Mouse (Mus musculus) MEL (cell line): ENCODE data around the gene Sugp1. TPM values are rescaled to one million over a fixed set of nuclear protein-coding genes. Genes with fewer than 3 reads are reported as not detected.

Source experiments
- DNase-seq: peaks from one replicate; pipeline ENCODE4 v3.0.0; 2011; ENCODE audit warnings: low read depth, low spot score
- H3K27ac ChIP-seq: 2 replicates; pipeline ENCODE4 v1.5.1; 2012; ENCODE audit warnings: low read depth, mild to moderate bottlenecking, control low read depth, low read length, moderate library complexity; ENCODE audit not compliant: control insufficient read depth
- H3K27me3 ChIP-seq, 2 experiments: fragments of 150-350 bp in 1 of 2; sonication (generic) in 1 of 2; 2 replicates each; pipeline ENCODE4 v1.6.1; 2012; ENCODE audit warnings: low read length in 2 of 2, mild to moderate bottlenecking in 2 of 2, improper control_type of control experiment in 1 of 2, moderate library complexity in 1 of 2; ENCODE audit not compliant: insufficient read depth in 2 of 2, control insufficient read depth in 1 of 2
- H3K36me3 ChIP-seq, 2 experiments: 2 replicates each; pipeline ENCODE4 v1.6.1; 2012 to 2014; ENCODE audit warnings: low read length in 2 of 2, improper control_type of control experiment in 1 of 2, inconsistent platforms in 1 of 2, mild to moderate bottlenecking in 1 of 2; ENCODE audit not compliant: insufficient read depth in 2 of 2, control insufficient read depth in 1 of 2
- H3K4me1 ChIP-seq, 2 experiments: fragments of 150-350 bp in 1 of 2; sonication (generic) in 1 of 2; 2 replicates each; pipeline ENCODE4 v1.6.1; 2012; ENCODE audit warnings: low read length in 2 of 2, improper control_type of control experiment in 1 of 2, mild to moderate bottlenecking in 1 of 2; ENCODE audit not compliant: insufficient read depth in 2 of 2, control insufficient read depth in 1 of 2
- H3K4me3 ChIP-seq, 2 experiments: fragments of 150-350 bp in 1 of 2; sonication (generic) in 1 of 2; 2 replicates each; pipeline ENCODE4 v1.5.1; 2012; ENCODE audit warnings: low read depth in 2 of 2, low read length in 2 of 2, mild to moderate bottlenecking in 2 of 2, moderate library complexity in 2 of 2, control low read depth in 1 of 2, improper control_type of control experiment in 1 of 2; ENCODE audit not compliant: control insufficient read depth in 1 of 2, insufficient read depth in 1 of 2
- H3K79me2 ChIP-seq: 2 replicates; pipeline ENCODE4 v1.6.1; 2012; ENCODE audit warnings: mild to moderate bottlenecking, low read length, moderate library complexity; ENCODE audit not compliant: control insufficient read depth, poor library complexity, insufficient read depth
- H3K9ac ChIP-seq: 2 replicates; pipeline ENCODE4 v1.6.1; 2012; ENCODE audit warnings: low read depth, mild to moderate bottlenecking, control low read depth, low read length, moderate library complexity; ENCODE audit not compliant: control insufficient read depth, poor library complexity, severe bottlenecking
- H3K9me3 ChIP-seq: fragments of 150-350 bp; sonication (generic); replicated peaks from 2 replicates; pipeline ENCODE4 v1.6.1; 2012; ENCODE audit warnings: mild to moderate bottlenecking, low read length, improper control_type of control experiment, moderate library complexity; ENCODE audit not compliant: insufficient read depth
- BHLHE40 ChIP-seq: IDR thresholded peaks from 2 replicates; pipeline ENCODE4 v1.6.1; 2012; ENCODE audit warnings: low read depth, mild to moderate bottlenecking, inconsistent platforms, low read length, improper control_type of control experiment, borderline replicate concordance
- CHD2 ChIP-seq: IDR thresholded peaks from 2 replicates; pipeline ENCODE4 v1.6.1; 2011; ENCODE audit warnings: low read length, improper control_type of control experiment
- CTCF ChIP-seq, 3 experiments: IDR thresholded peaks in 2 of 3; conservative IDR thresholded peaks in 1 of 3; 2 replicates each; pipeline ENCODE4 v1.5.1; 2011 to 2012; ENCODE audit warnings: low read length in 3 of 3, low read depth in 2 of 3, mild to moderate bottlenecking in 2 of 3, improper control_type of control experiment in 1 of 3, inconsistent platforms in 1 of 3, mixed read lengths in 1 of 3, moderate library complexity in 1 of 3; ENCODE audit not compliant: control insufficient read depth in 1 of 3, insufficient read depth in 1 of 3, poor library complexity in 1 of 3, severe bottlenecking in 1 of 3
- E2F4 ChIP-seq: IDR thresholded peaks from 2 replicates; pipeline ENCODE4 v1.6.1; 2011; ENCODE audit warnings: low read depth, low read length, improper control_type of control experiment, borderline replicate concordance
- ETS1 ChIP-seq: IDR thresholded peaks from 2 replicates; pipeline ENCODE4 v1.6.1; 2012; ENCODE audit warnings: low read depth, mild to moderate bottlenecking, inconsistent platforms, low read length, improper control_type of control experiment, moderate library complexity
- GABPA ChIP-seq: IDR thresholded peaks from 2 replicates; pipeline ENCODE4 v1.6.1; 2012; ENCODE audit warnings: low read depth, mild to moderate bottlenecking, inconsistent platforms, low read length, improper control_type of control experiment, moderate library complexity
- JUND ChIP-seq: IDR thresholded peaks from 2 replicates; pipeline ENCODE4 v1.6.1; 2011; ENCODE audit warnings: low read depth, mild to moderate bottlenecking, improper control_type of control experiment, low read length
- KAT2A ChIP-seq: conservative IDR thresholded peaks from 2 replicates; pipeline ENCODE4 v1.6.1; 2012; ENCODE audit warnings: low read depth, low read length, improper control_type of control experiment, inconsistent platforms
- MXI1 ChIP-seq: IDR thresholded peaks from 2 replicates; pipeline ENCODE4 v1.6.1; 2011; ENCODE audit warnings: mild to moderate bottlenecking, low read depth, low read length, improper control_type of control experiment
- MYB ChIP-seq: IDR thresholded peaks from 2 replicates; pipeline ENCODE4 v1.6.1; 2011; ENCODE audit warnings: mild to moderate bottlenecking, low read depth, low read length, improper control_type of control experiment
- NELFE ChIP-seq: IDR thresholded peaks from 2 replicates; pipeline ENCODE4 v1.6.1; 2011; ENCODE audit warnings: low read depth, low read length, improper control_type of control experiment
- NRF1 ChIP-seq: IDR thresholded peaks from 2 replicates; pipeline ENCODE4 v1.6.1; 2014; ENCODE audit warnings: low read depth, mild to moderate bottlenecking, inconsistent platforms, low read length, improper control_type of control experiment, moderate library complexity; ENCODE audit not compliant: poor library complexity, insufficient read depth, severe bottlenecking
- POLR2A ChIP-seq, 2 experiments: IDR thresholded peaks; 2 replicates each; pipeline ENCODE4 v1.6.1; 2011 to 2012; ENCODE audit warnings: low read length in 2 of 2, mild to moderate bottlenecking in 2 of 2, control low read depth in 1 of 2, improper control_type of control experiment in 1 of 2, low read depth in 1 of 2, moderate library complexity in 1 of 2; ENCODE audit not compliant: control insufficient read depth in 1 of 2, insufficient read depth in 1 of 2, poor library complexity in 1 of 2
- SMC3 ChIP-seq: IDR thresholded peaks from 2 replicates; pipeline ENCODE4 v1.6.1; 2011; ENCODE audit warnings: low read depth, low read length, improper control_type of control experiment
- TBP ChIP-seq: IDR thresholded peaks from 2 replicates; pipeline ENCODE4 v1.8.0; 2011; ENCODE audit warnings: low read depth, low read length, improper control_type of control experiment
- UBTF ChIP-seq: IDR thresholded peaks from 2 replicates; pipeline ENCODE4 v1.6.1; 2012; ENCODE audit warnings: low read depth, mild to moderate bottlenecking, inconsistent platforms, low read length, improper control_type of control experiment, moderate library complexity, borderline replicate concordance; ENCODE audit not compliant: insufficient read depth
- polyA plus RNA-seq, 2 experiments: library from polyadenylated mRNA; stranded (reverse) in 1 of 2; unstranded in 1 of 2; fragments of >175 nt in 1 of 2; fragments of >200 nt in 1 of 2; gene quantifications; 2 replicates each; pipeline versions ENCODE4 v1.2.1 to v1.2.4; 2012; ENCODE audit warnings: low replicate concordance in 2 of 2, low read depth in 1 of 2; ENCODE audit not compliant: insufficient read length in 2 of 2, insufficient read depth in 1 of 2, missing spikeins in 1 of 2
- total RNA-seq: library from RNA; depleted of rRNA; stranded (reverse); fragments of 300-350 nt; gene quantifications from 2 replicates; pipeline ENCODE4 v1.2.3, GENCODE M21; 2012

Gene Sugp1
- total and polyA plus RNA-seq, 3 experiments: 29.9 to 45.5 TPM; not detected in 1

GRCm38 (mm10) chr8:70086151-70086550 is 43.5 kb downstream of the Sugp1 start:
- H3K27me3 ChIP-seq: no peaks in the 10 kb centered on the region
- no peaks in the 10 kb centered on the region for H3K9me3 ChIP-seq
- no peak for DNase-seq
- H3K27ac ChIP-seq: no peak overlapping the region
- H3K4me1 ChIP-seq: no peaks in the 10 kb centered on the region
- H3K79me2 ChIP-seq: no peaks in the 10 kb centered on the region
- no peak overlapping the region for H3K4me3 ChIP-seq
- TF ChIP-seq SMC3 (no peak), BHLHE40 (no peak), NELFE (no peak), TBP (no peak), ETS1 (no peak), POLR2A (IDR thresholded peaks at IDR 0.05; ENCODE audit: control insufficient read depth in 1 of 2, insufficient read depth in 1 of 2, low read depth in 1 of 2, low read length in 2 of 2, poor library complexity in 1 of 2) (no peak)
- no peaks in the 10 kb centered on the region for H3K36me3 ChIP-seq
- no peak overlapping the region for H3K9ac ChIP-seq

- H3K27me3 ChIP-seq: no peaks in the 10 kb centered on the region
- H3K4me3 ChIP-seq: no peak overlapping the region
- H3K36me3 ChIP-seq: no peaks in the 10 kb centered on the region
- H3K9me3 ChIP-seq: no peaks in the 10 kb centered on the region
- no peak overlapping the region for H3K27ac ChIP-seq
- DNase-seq: no peak
- no peaks in the 10 kb centered on the region for H3K79me2 ChIP-seq
- no peak overlapping the region for H3K9ac ChIP-seq
- H3K4me1 ChIP-seq: no peaks in the 10 kb centered on the region
- TF ChIP-seq JUND (no peak), E2F4 (no peak), GABPA (no peak), BHLHE40 (no peak), KAT2A (no peak), MYB (no peak), CHD2 (no peak), MXI1 (no peak), NRF1 (no peak), CTCF (IDR thresholded peaks at IDR 0.05 in 2 of 3, conservative IDR thresholded peaks at IDR 0.05 in 1 of 3; ENCODE audit: control insufficient read depth in 1 of 3, insufficient read depth in 1 of 3, low read depth in 2 of 3, low read length in 3 of 3, poor library complexity in 1 of 3, severe bottlenecking in 1 of 3) (no peak), UBTF (no peak)
Observed at GRCm38 (mm10) chr8:70087237-70087636, 44.6 kb downstream of the Sugp1 start.
